Mouse (Mus musculus): ENCODE results near the gene Zfp90. TPM values are rescaled to one million over a fixed set of nuclear protein-coding genes. Genes with fewer than 3 reads are reported as not detected.
"Not testable (repeated sequence)": the region's sequence is repeated elsewhere in the genome, so short reads cannot be mapped to it uniquely, and the experiment has no call there.

The Zfp90 gene
- total RNA-seq (2015): 5.9 and 10.2 TPM in 2 replicates
- total RNA-seq (2017): 6.2 and 8.4 TPM in 2 replicates

DNA sequence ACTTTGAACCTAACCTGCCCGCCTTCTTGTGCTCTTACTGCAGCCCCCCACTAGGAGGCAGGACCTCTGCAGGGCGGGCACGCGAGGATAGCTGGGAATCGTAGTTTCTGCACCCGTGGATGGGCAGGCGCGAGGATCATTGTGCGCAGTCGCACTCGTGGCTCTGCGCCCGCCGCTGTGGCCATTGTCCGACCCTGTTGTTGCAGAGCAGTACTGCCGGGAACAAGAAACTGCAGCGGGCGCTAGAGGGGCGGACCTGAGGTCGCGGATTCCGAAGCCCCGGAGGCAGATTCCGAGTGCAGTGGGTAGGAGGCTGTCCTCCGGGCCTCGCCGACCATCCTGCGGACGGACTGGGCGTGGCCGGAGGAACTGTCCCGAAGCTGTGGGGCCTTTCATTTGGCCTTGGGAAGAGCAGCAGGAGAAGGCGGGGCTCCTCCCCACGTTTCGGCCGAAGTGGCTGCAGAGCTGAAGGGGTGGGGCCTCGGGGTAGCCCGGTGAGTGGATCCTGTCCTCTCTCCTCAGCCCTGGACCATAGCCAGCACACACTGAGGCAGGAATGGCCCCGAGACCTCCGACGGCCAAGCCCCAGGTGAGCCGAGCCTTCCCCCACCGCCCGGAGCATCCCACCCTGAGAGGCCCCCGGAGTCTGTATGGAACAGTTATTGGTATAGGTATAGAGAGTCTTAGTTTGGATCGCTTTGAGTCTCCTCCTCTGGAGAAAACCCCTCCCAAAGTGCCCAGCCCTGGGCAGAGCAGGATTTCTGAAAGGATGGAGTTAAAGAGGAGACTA lies at the start of gene Zfp90:
Gene Zfp90 (plus strand): TSS at position 146 of the 790 bp plus-strand sequence.
- peak; percentile 94 for ATAC-seq (replicated peaks; ENCODE audit: poor library complexity)

DNA sequence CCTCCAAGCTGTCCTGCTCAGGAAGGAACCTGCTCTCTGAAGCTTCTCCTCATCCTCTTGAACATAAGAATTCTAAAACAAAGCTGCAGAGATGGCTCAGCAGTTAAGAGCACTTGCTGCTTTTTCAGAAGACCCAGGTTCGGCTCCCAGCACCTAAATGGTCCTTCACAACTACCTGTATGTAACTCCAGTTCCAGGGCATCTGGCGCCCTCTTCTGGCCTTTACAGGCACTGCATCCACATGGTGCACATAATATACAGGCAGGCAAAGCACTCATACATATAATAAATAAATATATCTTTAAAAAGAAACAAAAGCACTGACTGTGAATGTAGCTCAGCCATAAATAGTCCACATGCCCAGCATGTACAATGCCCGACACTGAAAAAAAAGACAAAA lies 46.6 kb upstream of the Zfp90 start:
- no peak for ATAC-seq (replicated peaks; ENCODE audit: poor library complexity)

DNA sequence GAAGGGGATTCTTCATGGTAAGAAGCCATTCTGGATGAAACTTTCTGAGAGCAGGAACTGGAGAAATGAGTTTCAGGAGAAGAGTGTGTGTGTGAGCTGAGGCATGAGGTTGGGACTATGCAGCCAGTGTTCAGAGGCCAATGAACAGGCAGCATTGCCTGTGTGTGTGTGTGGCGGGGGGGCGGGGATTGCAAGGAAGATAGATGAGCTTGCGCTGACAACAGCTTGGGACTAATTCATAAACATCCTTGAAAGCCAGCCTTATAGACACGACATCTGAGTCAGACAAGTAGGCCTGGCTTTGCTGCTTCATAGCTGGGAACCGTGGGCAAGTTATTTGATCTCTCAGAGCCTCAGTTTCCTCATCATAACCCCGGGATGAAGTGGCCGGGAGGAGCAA lies 46.1 kb upstream of the Zfp90 start:
- no peak for ATAC-seq (replicated peaks; ENCODE audit: poor library complexity)

DNA sequence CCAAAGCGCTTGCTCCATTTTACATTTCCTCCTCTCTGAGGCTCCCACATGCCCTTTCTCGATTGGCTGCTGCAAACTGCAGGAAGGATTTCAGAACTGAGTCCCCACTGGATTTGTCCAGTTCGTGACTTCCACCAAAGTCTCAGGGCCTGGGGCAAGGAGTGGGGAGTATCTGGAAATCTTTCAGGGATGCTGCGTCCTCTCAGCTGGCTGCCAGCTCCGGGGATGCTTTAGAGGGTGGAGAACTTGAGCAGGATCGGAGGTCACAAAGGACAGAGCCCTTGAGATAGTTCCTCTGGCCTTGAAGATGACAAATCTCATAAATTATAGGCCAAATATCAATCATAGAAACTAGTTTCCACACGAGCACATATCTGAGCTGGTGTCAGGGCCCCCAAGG lies 39.2 kb upstream of the Zfp90 start:
- no peak for ATAC-seq (replicated peaks; ENCODE audit: poor library complexity)

DNA sequence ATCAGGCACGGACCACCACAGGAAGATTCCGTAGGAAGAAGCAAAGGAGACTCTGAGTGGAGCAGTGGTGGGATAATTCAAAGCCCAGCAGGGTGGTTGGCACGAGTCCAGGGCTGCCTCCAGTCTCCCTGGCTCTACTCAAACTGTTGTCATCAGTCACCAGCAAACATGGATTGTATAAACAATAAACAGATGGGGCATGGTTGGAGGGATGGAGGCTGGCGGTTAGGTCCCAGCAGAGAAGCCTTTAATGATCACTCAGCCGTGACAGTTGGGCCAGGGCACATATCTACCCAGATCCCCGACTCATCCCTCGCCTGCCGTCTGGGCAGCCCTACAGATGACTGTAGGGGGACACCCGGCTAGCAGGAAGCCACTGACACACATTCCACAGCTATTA lies 38.3 kb upstream of the Zfp90 start:
- no peak for ATAC-seq (replicated peaks; ENCODE audit: poor library complexity)

DNA sequence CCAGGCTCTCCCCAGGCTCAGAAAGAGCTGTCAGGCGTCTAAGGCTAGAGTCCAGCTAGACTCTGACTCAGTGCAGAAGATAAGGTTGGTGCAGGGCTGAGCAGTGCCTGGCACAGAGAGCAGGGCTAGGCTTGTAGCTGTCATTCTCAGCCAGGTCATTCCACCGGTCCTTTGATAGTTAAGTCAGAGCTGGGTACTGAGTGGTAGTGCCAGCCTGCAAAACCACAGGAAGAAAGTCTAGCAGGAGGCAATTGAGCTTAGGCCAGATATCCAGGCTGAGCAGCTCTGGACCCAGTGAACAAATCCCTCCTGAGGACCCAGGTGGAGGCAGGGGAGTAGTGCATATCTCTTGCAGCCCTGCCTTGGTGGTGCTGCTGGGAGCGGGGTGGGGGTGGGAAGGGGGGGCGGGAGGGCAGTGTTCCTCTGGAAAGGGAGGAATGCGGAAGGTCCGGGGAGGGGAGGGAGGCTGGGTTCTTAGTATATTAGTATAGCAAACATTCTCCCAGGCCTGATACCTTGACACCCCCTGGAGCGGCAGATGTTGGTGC lies 36.6 kb upstream of the Zfp90 start:
- ATAC-seq (replicated peaks; ENCODE audit: poor library complexity): no peak

DNA sequence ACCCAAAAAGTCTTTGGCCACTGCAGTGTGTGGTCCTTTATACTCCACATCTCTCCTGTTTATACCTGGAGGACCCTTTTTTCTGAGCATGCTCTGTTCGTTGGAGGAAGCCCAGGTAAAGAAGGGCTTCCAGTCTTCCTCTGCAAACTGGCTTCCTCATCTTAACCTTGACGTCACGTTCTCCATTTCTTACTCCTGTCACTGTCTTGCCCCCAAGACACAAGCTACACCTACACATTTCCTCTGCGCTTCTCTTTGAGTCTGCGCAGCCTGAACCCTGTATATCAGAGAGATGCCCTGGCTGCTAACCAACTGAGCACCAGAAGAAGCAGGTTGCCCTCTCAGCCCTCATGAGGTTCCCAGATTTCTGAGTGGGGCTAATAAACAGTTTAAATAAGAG lies 35.8 kb upstream of the Zfp90 start:
- ATAC-seq (replicated peaks; ENCODE audit: poor library complexity): no peak

DNA sequence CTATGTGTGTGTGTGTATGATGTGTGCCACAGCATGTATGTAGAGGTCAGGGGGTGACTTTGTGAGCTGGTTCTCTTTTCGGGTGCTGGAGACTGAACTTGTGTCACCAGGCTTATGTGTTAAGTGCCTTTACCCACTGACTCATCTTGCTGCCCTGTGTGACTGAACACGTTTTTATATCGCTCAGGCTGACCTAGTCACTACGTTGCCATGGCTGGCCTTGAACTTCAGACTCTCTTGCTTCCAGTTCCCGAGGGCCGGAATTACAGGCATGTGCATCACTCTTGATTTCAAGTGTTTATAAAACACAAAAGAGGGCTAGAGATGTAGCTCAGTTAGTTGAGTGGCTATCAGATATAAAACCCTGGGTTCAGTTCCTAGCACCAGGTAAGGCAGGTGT lies 34.1 kb upstream of the Zfp90 start:
- no peak for ATAC-seq (replicated peaks; ENCODE audit: poor library complexity)

- peak; percentile 34 for ATAC-seq (replicated peaks; ENCODE audit: poor library complexity)
Measured at GRCm38 (mm10) chr8:106387801-106388415, 27.2 kb upstream of the Zfp90 start.

DNA sequence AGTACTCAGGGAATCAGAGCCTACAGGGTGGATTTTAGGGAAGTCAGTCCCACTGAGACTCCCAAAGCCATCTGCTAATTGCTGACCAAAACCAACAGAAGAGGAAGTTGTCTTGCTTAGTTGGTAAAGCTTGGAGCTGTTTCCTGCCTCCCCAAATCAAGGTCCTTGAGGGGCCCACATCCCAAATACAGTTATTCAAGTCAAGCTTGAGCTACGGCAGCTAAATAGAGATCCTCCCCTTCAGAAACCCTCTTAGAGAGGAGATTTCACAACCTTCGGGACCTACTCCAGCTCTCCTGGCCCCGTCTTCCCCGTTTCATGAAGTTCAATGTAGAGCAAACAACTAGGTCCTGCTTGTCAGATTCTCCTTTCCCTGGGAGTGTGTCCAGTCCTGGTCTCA lies 20.6 kb upstream of the Zfp90 start:
- ATAC-seq (replicated peaks; ENCODE audit: poor library complexity): peak; percentile 66

- no peak for ATAC-seq (replicated peaks; ENCODE audit: poor library complexity)
Measured at GRCm38 (mm10) chr8:106399694-106400093, 15.4 kb upstream of the Zfp90 start.

GRCm38 (mm10) chr8:106400181-106400580 lies 14.9 kb upstream of the Zfp90 start:
- ATAC-seq (replicated peaks; ENCODE audit: poor library complexity): no peak

DNA sequence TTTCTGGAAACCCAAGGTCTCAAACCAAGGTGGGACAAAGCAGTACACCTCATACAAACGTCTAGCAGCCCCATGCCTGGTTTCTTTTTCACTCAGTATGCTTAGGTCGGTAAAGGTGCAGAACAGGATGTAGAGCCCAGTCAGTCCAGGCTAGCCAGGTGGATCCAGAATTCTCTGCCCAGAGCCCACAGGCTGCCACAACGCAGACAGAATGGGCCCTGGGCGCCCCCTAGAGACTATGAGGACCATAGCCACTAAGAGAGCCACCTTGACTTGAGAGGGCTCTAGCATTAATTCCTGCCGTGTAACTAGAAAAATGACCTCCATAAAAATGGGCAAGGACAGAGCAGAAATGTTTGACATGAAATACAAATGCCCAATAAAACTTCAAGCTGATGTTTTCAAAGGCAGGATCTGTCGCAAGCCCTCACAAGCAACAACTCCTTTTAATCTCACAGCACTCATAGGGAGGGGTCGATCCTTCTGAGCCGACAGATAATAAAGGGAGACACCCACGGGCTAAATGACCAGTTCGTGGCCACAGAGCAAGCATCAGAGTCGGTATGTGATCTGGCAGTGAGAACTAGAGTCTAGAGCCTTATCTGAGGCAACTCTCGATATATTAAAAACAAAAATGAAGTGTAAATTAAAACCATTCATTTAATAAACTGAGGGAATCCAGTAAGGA lies 11.7 kb upstream of the Zfp90 start:
- ATAC-seq (replicated peaks; ENCODE audit: poor library complexity): peak; percentile 94

DNA sequence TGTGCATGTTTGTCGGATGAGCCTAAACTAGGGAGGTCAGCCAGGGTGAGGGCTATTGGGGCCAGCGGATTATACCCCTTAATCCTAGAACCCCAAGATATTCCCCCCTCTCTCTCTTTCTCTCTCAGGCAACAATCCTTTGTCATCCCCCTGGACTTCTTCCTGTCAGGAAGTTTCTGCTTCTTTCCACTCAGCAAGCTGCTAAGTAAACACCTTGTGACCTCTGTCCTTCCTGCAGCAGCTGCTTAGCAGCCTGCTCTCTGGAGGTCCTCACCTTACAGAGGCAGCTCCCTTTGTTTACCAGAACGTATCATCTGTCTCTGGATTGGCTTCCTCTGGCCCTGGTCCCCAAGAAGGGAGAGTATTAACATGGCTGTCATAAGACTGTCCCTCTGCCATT lies 10.3 kb upstream of the Zfp90 start:
- no peak for ATAC-seq (replicated peaks; ENCODE audit: poor library complexity)

DNA sequence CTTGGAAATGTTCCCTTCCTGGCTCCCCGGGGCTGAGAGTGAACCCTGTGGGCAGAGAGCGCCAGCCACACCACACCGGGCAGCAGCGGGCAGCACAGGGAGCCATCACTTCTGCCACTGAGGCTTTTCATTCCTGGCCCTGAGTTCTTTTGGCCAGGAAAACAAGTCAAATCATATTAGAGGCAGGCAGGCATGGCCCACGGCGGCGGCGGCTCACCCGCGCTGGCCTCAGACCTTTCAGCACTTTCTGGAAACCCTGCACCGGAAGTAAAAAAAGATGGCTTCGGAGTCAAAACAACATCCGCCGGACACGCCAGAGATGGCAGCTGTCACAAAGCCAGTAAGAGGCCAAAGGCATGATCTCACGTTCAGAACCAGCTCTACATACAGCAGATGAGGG lies 9.3 kb upstream of the Zfp90 start:
- no peak for ATAC-seq (replicated peaks; ENCODE audit: poor library complexity)

DNA sequence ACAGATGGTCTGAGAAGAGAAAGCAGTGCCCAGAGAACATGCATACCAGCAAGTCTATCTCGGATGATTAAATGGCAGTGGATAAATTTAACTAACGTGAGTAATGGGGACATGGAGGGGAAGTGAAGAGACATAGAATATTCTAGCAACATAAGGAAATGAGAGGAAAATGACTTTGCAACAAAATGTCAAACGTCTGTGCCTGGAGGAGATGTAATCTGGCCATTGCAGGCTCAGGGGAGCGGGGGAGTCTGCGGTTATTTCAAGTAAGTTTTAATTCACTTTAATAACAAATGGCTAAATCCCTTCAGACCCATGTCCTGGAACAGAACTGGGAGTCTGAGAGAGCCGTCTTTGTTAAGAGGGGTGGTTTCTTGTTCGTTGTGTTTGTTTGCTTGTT lies 5.1 kb upstream of the Zfp90 start:
- peak; percentile 27 for ATAC-seq (replicated peaks; ENCODE audit: poor library complexity)

DNA sequence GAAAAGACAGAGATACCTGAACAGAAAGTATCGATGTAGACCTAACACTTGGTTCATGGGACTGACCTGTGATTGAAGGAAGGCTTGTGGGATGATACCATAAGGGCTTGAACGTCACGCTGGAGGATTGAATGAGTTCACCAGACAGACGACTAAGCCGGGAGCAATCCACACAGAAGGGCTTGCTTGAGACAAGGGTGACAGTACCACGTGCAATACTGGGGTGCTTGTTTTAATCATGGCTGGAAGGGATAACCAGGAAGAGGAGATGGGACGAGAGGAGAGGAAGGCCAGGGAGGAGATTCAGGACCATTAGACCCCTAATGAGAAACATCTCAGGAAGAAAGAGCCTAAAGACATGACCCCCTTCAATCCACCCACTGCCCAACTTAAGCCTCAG lies 4.6 kb upstream of the Zfp90 start:
- ATAC-seq (replicated peaks; ENCODE audit: poor library complexity): no peak

GRCm38 (mm10) chr8:106411783-106412451 lies 3.2 kb upstream of the Zfp90 start:
- peak; percentile 62 for ATAC-seq (replicated peaks; ENCODE audit: poor library complexity)

DNA sequence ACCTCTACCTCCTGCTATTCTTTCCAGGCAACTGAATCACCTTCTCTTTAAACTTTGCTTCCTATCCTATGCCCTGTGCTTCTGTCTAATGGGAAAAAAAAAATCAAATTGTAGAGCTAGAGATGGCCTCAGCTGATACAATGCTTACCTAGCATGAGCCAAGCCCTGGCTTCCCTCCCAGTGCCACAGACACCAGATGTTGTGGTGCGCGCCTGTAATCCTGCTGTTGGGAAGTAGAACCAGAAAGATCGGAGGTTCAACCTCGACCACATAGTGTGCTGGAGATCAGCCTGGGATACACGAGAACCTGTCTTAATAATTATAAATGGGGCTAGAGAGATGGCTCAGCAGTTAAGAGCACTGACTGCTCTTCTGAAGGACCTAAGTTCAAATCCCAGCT lies 2.6 kb downstream of the Zfp90 start:
- ATAC-seq (replicated peaks; ENCODE audit: poor library complexity): no peak

DNA sequence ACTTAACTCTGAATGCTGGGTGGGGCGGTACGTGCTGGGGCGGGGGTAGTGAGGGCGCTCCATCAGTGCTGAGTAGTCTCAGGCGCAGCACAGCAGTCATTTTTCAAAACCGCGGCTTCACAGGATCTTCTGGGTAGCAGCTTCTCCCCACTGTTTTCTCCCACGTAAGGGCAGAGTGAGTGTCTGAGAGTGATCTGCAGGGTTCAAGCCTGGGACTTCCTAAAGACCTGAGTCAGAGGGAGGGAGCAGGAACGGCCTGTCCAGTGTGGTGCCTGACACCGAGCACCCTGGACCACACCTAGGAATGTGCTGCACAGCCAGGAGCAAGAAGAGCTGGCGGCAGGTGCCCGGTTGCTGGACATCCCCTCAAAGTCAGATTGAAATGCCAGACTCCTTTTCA lies 16.0 kb downstream of the Zfp90 start:
- ATAC-seq (replicated peaks; ENCODE audit: poor library complexity): no peak

DNA sequence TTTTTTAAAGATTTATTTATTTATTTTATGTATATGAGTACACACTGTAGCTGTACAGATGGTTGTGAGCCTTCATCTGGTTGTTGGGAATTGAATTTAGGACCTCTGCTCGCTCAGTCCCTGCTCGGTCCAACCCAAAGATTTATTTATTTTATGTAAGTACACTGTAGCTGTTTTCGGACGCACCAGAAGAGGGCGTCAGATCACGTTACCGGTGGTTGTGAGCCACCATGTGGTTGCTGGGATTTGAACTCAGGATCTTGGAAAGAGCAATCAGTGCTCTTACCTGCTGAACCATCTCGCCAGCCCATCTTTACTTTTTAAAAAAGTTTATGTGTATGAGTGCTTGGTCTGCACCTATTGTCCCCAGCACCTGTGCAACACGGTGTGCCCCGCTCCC lies 16.8 kb downstream of the Zfp90 start:
- ATAC-seq (replicated peaks; ENCODE audit: poor library complexity): not testable (repeated sequence)
